In the genomic region with DNA sequence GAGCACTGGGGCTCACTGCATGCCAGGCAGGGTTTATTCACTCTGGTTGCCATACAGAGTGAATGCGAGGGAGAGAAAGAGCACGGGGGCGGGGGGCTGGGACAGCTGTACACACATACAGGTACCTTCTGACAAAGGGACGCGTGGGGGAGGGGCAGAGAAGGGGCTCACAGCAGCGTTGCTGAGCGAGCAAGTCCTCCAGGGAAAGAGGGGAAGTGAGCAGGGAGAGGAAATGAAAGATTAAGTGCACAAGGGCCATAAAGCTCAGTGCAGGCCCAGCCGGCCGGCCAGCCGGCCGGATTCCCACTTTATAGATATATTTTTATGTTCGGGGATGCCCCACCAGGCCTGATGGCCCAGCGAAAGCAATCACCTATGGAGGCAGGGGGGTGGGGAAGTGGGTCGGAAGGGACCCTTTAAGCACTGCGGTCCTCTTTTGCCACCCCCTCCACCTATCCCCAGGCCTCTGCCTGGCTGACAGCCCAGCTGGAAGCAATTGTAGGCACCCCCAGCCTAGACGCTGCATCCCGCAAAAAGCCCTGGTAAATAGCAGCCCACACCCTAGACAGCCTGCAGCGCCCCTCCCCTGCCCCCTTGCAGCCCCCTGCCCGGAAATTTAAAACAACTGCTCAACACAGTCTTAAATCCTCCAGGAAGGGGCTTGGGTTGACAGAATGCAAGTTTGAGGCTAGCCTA, we compare ENCODE assay signal across 9 mouse cellular contexts. TPM values are rescaled to one million over a fixed set of nuclear protein-coding genes. Genes with fewer than 3 reads are reported as not detected.
DNase-seq lines count a peak whose midpoint lies in the region; ATAC-seq and TF ChIP-seq lines count a peak whose summit lies in the region.
"Had no signal": no experiment of that assay in that cellular context is flagged by ENCODE, and none has a peak within 500 bp of the region (broad histone marks: within the 10 kb centered on the region; RNA-seq: fewer than 3 reads in every experiment).

No protein-coding gene starts in this region.

- WGBS in heart, adult 2 months = 54% methylated on average over 19 of the region's 19 CpGs
- 14% methylated on average over 19 of the region's 19 CpGs for WGBS in hindbrain, embryonic 11.5 days
- WGBS in liver, embryonic 15.5 days (ENCODE audit: insufficient replicate concordance) = 20% methylated on average over 19 of the region's 19 CpGs

- no peak for TF ChIP-seq POLR2A in heart, adult 2 months (IDR thresholded peaks at IDR 0.05; ENCODE audit: insufficient read depth, low read depth, low read length)

- no peaks in the 10 kb centered on the region for H3K27me3 ChIP-seq in heart, adult 2 months (ENCODE audit: control insufficient read depth, insufficient read depth, low read length)
- H3K27me3 ChIP-seq in hindbrain, embryonic 11.5 days (ENCODE audit: control insufficient read depth, insufficient read depth, low read length) = no peaks in the 10 kb centered on the region
- peaks cover 25% of the 10 kb centered on the region for H3K27me3 ChIP-seq in liver, embryonic 15.5 days

- no peaks in the 10 kb centered on the region for H3K79me2 ChIP-seq in heart, adult 2 months (replicated peaks; ENCODE audit: control insufficient read depth, insufficient read depth, low read length)

- 0 out of 2 replicates have a peak overlapping the region, but pooled peaks have one; percentile 12 for H3K4me2 ChIP-seq in hindbrain, embryonic 11.5 days (replicated peaks; ENCODE audit: low read depth, low read length)
- H3K4me2 ChIP-seq in liver, embryonic 15.5 days = no peak overlapping the region

- no peak for TF ChIP-seq CTCF in heart, adult 2 months (IDR thresholded peaks at IDR 0.05)

- intact Hi-C loops in heart, adult 2 months (cut with DNase I) = no loop called here

- peak; percentile 40 for ATAC-seq in hindbrain, embryonic 11.5 days (ENCODE audit: low FRiP score)
- ATAC-seq in liver, embryonic 15.5 days (ENCODE audit: insufficient read depth) = no peak

- no peak overlapping the region for H3K27ac ChIP-seq in heart, adult 2 months
- peak overlapping the region; percentile 82 for H3K27ac ChIP-seq in hindbrain, embryonic 11.5 days (ENCODE audit: low read depth, low read length)
- 0 out of 2 replicates have a peak overlapping the region, but pooled peaks have one; percentile 24 for H3K27ac ChIP-seq in liver, embryonic 15.5 days (replicated peaks)
- H3K27ac ChIP-seq: liver, embryonic 14.5 days had no signal

- DNase-seq in heart, adult 11 months = peak; percentile 93
- DNase-seq in heart, adult 2 months = no peak
- peak; percentile 82 for DNase-seq in ES-CJ7 (ENCODE audit: low read depth, low spot score)
- no peak for DNase-seq in hindbrain, embryonic 11.5 days (ENCODE audit: low spot score)
- DNase-seq in frontal cortex, postnatal 14 days (ENCODE audit: low spot score in 2 of 2) = no peak
- no peak for DNase-seq in natural killer cell, adult 2 months (ENCODE audit: low spot score in 2 of 2)
- DNase-seq in B cell, adult 2 months = no peak

- H3K4me3 ChIP-seq in heart, adult 2 months = no peak overlapping the region
- H3K4me3 ChIP-seq in hindbrain, embryonic 11.5 days (ENCODE audit: low read depth, low read length) = no peak overlapping the region
- H3K4me3 ChIP-seq in liver, embryonic 15.5 days (replicated peaks) = no peak overlapping the region

- no peak for TF ChIP-seq EP300 in heart, adult 2 months (IDR thresholded peaks at IDR 0.05; ENCODE audit: insufficient read depth, low read depth, low read length)

- H3K9me3 ChIP-seq in hindbrain, embryonic 11.5 days (ENCODE audit: control insufficient read depth, low read length) = no peaks in the 10 kb centered on the region
- H3K9me3 ChIP-seq in liver, embryonic 15.5 days (replicated peaks) = no peaks in the 10 kb centered on the region

- H3K36me3 ChIP-seq in heart, adult 2 months (ENCODE audit: control insufficient read depth, insufficient read depth, low read length) = no peaks in the 10 kb centered on the region
- H3K36me3 ChIP-seq in hindbrain, embryonic 11.5 days (ENCODE audit: control insufficient read depth, insufficient read depth, low read length) = no peaks in the 10 kb centered on the region
- no peaks in the 10 kb centered on the region for H3K36me3 ChIP-seq in liver, embryonic 15.5 days (replicated peaks)

- no peak overlapping the region for H3K9ac ChIP-seq in heart, adult 2 months (ENCODE audit: low read depth, low read length)
- peak overlapping the region; percentile 38; the same call in 1 of the 2 replicates for H3K9ac ChIP-seq in hindbrain, embryonic 11.5 days (ENCODE audit: low read depth, low read length)
- H3K9ac ChIP-seq in liver, embryonic 15.5 days = no peak overlapping the region
- H3K9ac ChIP-seq: liver, embryonic 14.5 days had no signal

- peaks cover 10% of the 10 kb centered on the region for H3K4me1 ChIP-seq in heart, adult 2 months (ENCODE audit: control insufficient read depth, insufficient read depth, low read length)
- peaks cover 19% of the 10 kb centered on the region for H3K4me1 ChIP-seq in hindbrain, embryonic 11.5 days (replicated peaks; ENCODE audit: control insufficient read depth, insufficient read depth, low read length)
- H3K4me1 ChIP-seq in liver, embryonic 15.5 days (replicated peaks) = peaks cover 53% of the 10 kb centered on the region

RNA-seq across cellular contexts. Expression of gene Ssbp3, which starts 44.9 kb away (rescaled TPM):
- total RNA-seq in heart, adult 2 months (2021) = 10 to 100 TPM; 37.3 to 39.0 TPM
- polyA plus RNA-seq in heart, adult 2 months (2012; rRNA removed) = 26.1 and 26.6 TPM in 2 replicates
- 141 and 159 TPM in 2 replicates for polyA plus RNA-seq in hindbrain, embryonic 11.5 days (2014; fragmentation: Nextera tagmentation; extraction: Ambion mirVana)
- polyA plus RNA-seq in liver, embryonic 15.5 days (2015; fragmentation: Nextera tagmentation; extraction: Ambion mirVana) = 45.7 and 50.5 TPM in 2 replicates

Comparison
In these comparisons a context has a peak if more than half of its experiments do, and no peak if none do; other contexts are left out.
1. DNase-seq: peak in heart, adult 11 months (single experiment) and ES-CJ7 (single experiment); none in heart, adult 2 months (0 of 2), hindbrain, embryonic 11.5 days (single experiment), frontal cortex, postnatal 14 days (0 of 2), natural killer cell, adult 2 months (0 of 2) and B cell, adult 2 months (0 of 2).